Mouse (Mus musculus) midbrain, embryonic 14.5 days (tissue): ENCODE data around the gene Olfr92. TPM values are rescaled to one million over a fixed set of nuclear protein-coding genes. Genes with fewer than 3 reads are reported as not detected.

Experiments
- ATAC-seq: fragments of 200-750 bp; cut with Nextera tagmentation; 2 replicates; pipeline ENCODE4 v1.8.0; 2017; ENCODE audit warnings: moderate number of reproducible peaks, moderate library complexity; ENCODE audit not compliant: low FRiP score, low TSS enrichment
- DNase-seq: peaks from one replicate; pipeline ENCODE4 v3.0.0-alpha.2; 2015
- H3K27ac ChIP-seq: fragments of 300-500 bp; sonication (generic); replicated peaks from 2 replicates; pipeline ENCODE4 v1.5.1; 2014; ENCODE audit warnings: mild to moderate bottlenecking, low read depth, low read length, moderate library complexity
- H3K27me3 ChIP-seq: fragments of 300-500 bp; sonication (generic); 2 replicates; pipeline ENCODE4 v1.6.1; 2014; ENCODE audit warnings: low read length, control low read depth, mixed read lengths; ENCODE audit not compliant: control insufficient read depth, insufficient read depth
- H3K36me3 ChIP-seq: fragments of 300-500 bp; sonication (generic); 2 replicates; pipeline ENCODE4 v1.6.1; 2014; ENCODE audit warnings: low read length, control low read depth; ENCODE audit not compliant: control insufficient read depth, insufficient read depth
- H3K4me1 ChIP-seq: fragments of 300-500 bp; sonication (generic); 2 replicates; pipeline ENCODE4 v1.6.1; 2014; ENCODE audit warnings: mild to moderate bottlenecking, antibody characterized with exemption, low read length, control low read depth; ENCODE audit not compliant: control insufficient read depth, insufficient read depth
- H3K4me2 ChIP-seq: fragments of 300-500 bp; sonication (generic); 2 replicates; pipeline ENCODE4 v1.6.1; 2014; ENCODE audit warnings: mild to moderate bottlenecking, low read length, moderate library complexity
- H3K4me3 ChIP-seq: fragments of 300-500 bp; sonication (generic); replicated peaks from 2 replicates; pipeline ENCODE4 v1.5.1; 2014; ENCODE audit warnings: low read depth, low read length
- H3K9ac ChIP-seq: fragments of 300-500 bp; sonication (generic); replicated peaks from 2 replicates; pipeline ENCODE4 v1.6.1; 2014; ENCODE audit warnings: mild to moderate bottlenecking, low read length, moderate library complexity
- H3K9me3 ChIP-seq: fragments of 300-500 bp; sonication (generic); 2 replicates; pipeline ENCODE4 v1.6.1; 2016; ENCODE audit warnings: low read length, control low read depth, mixed read lengths; ENCODE audit not compliant: control insufficient read depth
- WGBS: fragments of 180-500 bp; shearing (Covaris S2); extraction: QIAGEN DNeasy Blood & Tissue Kit; methylation state at CpG from one replicate; pipeline ENCODE4 v1.1.7; 2014; 5-methylcytosine and 5-hydroxymethylcytosine counted together
- polyA plus RNA-seq: library from polyadenylated mRNA; unstranded; fragments of >200 nt; fragmentation: Nextera tagmentation; extraction: Ambion mirVana; gene quantifications from 2 replicates; pipeline ENCODE4 v1.2.1, GENCODE M21; 2014

Olfr92 gene
- polyA plus RNA-seq, 1 experiment from 2014 or later: not detected

- peak; percentile 64; the same call in 1 of the 2 replicates for ATAC-seq
These were observed 36.6 kb downstream of the Olfr92 start for GRCm38 (mm10) chr17:37083327-37083726.

GRCm38 (mm10) chr17:37081659-37082058 is 38.2 kb downstream of the Olfr92 start:
- H3K4me2 ChIP-seq: no peak overlapping the region
- H3K36me3 ChIP-seq: peaks cover 3% of the 10 kb centered on the region
- peaks cover 17% of the 10 kb centered on the region for H3K4me1 ChIP-seq
- H3K9ac ChIP-seq: no peak overlapping the region
- no peak overlapping the region for H3K4me3 ChIP-seq
- no peaks in the 10 kb centered on the region for H3K9me3 ChIP-seq
- DNase-seq: no peak
- 93% methylated on average over 4 of the region's 4 CpGs for WGBS
- no peak overlapping the region for H3K27ac ChIP-seq
- H3K27me3 ChIP-seq: no peaks in the 10 kb centered on the region
- no peak for ATAC-seq

More at GRCm38 (mm10) chr17:37083327-37083726, 36.6 kb downstream of the Olfr92 start:
- 4% methylated on average over 8 of the region's 8 CpGs for WGBS
- DNase-seq: peak; percentile 84
- Histone ChIP-seq H3K4me1 (peaks cover 17% of the 10 kb centered on the region), H3K4me2 (no peak overlapping the region), H3K36me3 (no peaks in the 10 kb centered on the region), H3K4me3 (no peak overlapping the region), H3K9ac (no peak overlapping the region), H3K9me3 (no peaks in the 10 kb centered on the region), H3K27ac (no peak overlapping the region), H3K27me3 (no peaks in the 10 kb centered on the region)

DNA sequence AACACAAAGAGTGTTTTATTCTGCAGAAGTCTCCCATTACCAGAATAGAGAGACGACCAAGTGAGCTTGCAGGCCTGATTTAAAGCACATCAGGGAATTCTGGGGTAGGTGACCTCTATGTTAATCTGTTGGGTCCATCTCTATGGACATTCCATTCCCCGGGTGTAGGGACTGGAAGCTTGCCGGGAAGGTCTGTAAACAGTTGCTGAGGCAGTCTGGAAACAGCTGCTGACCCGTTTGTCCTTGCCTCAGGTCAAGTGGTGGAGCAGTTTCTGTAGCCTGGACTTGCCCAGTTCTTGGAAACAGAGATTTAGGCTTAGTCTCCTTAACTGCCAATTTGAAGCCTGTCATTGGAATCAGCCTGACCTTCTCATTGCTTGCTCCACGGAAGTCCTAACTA is 39.8 kb downstream of the Olfr92 start:
- H3K27me3 ChIP-seq: no peaks in the 10 kb centered on the region
- ATAC-seq: no peak
- H3K4me3 ChIP-seq: no peak overlapping the region
- 26% methylated on average over 5 of the region's 5 CpGs for WGBS
- no peak overlapping the region for H3K4me2 ChIP-seq
- H3K4me1 ChIP-seq: peaks cover 17% of the 10 kb centered on the region
- no peak for DNase-seq
- no peak overlapping the region for H3K27ac ChIP-seq
- no peak overlapping the region for H3K9ac ChIP-seq
- H3K36me3 ChIP-seq: peaks cover 17% of the 10 kb centered on the region
- H3K9me3 ChIP-seq: no peaks in the 10 kb centered on the region

- peak overlapping the region; percentile 0; the same call in 1 of the 2 replicates for H3K27ac ChIP-seq
- H3K4me2 ChIP-seq: peak overlapping the region; percentile 27; the same call in 1 of the 2 replicates
- DNase-seq: peak; percentile 58
- peak; percentile 56; the same call in 1 of the 2 replicates for ATAC-seq
- H3K4me1 ChIP-seq: peaks cover 17% of the 10 kb centered on the region
- H3K9me3 ChIP-seq: no peaks in the 10 kb centered on the region
- no peak overlapping the region for H3K4me3 ChIP-seq
- no peaks in the 10 kb centered on the region for H3K27me3 ChIP-seq
- no peak overlapping the region for H3K9ac ChIP-seq
- 3% methylated on average over 2 of the region's 2 CpGs for WGBS
- H3K36me3 ChIP-seq: peaks cover 28% of the 10 kb centered on the region
These were observed 40.9 kb downstream of the Olfr92 start for GRCm38 (mm10) chr17:37078990-37079389.

- no peaks in the 10 kb centered on the region for H3K9me3 ChIP-seq
- H3K36me3 ChIP-seq: peaks cover 35% of the 10 kb centered on the region
- no peak overlapping the region for H3K9ac ChIP-seq
- no peaks in the 10 kb centered on the region for H3K27me3 ChIP-seq
- 4% methylated on average over 1 of the region's 1 CpGs for WGBS
- ATAC-seq (no peak), DNase-seq (no peak)
- H3K27ac ChIP-seq: no peak overlapping the region
- no peak overlapping the region for H3K4me3 ChIP-seq
- no peak overlapping the region for H3K4me2 ChIP-seq
- peaks cover 17% of the 10 kb centered on the region for H3K4me1 ChIP-seq
These were observed 41.7 kb downstream of the Olfr92 start for GRCm38 (mm10) chr17:37078193-37078592.

DNA sequence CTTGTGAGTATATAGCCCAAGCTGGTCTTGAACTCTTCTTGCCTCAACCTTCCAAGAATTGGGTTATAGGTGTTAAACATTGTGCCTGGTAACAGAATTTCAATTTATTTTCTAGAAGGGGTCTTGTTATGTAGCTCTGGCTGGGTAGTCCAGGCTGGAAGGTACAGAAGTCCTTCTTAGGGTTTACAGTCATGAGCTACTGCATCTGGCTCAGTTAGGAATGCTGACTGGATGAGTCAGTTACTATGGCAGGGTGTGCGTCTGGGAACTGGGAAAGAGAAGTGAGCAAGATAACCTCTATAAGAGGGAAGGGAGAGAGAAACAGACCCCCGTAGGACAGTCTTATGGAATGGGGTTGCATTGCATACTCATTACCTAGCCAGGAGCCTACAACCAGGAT is 44.1 kb downstream of the Olfr92 start:
- Histone ChIP-seq H3K4me1 (peaks cover 17% of the 10 kb centered on the region), H3K36me3 (peaks cover 59% of the 10 kb centered on the region)

GRCm38 (mm10) chr17:37075181-37075580 is 44.7 kb downstream of the Olfr92 start:
- 93% methylated on average over 6 of the region's 6 CpGs for WGBS
- H3K4me3 ChIP-seq: no peak overlapping the region
- H3K4me1 ChIP-seq: peaks cover 17% of the 10 kb centered on the region
- H3K9ac ChIP-seq: no peak overlapping the region
- peaks cover 65% of the 10 kb centered on the region for H3K36me3 ChIP-seq
- H3K27ac ChIP-seq: no peak overlapping the region
- no peak overlapping the region for H3K4me2 ChIP-seq
- H3K27me3 ChIP-seq: no peaks in the 10 kb centered on the region
- DNase-seq (no peak), ATAC-seq (no peak)
- no peaks in the 10 kb centered on the region for H3K9me3 ChIP-seq

More for the DNA sequence above, 44.1 kb downstream of the Olfr92 start:
- Histone ChIP-seq H3K27me3 (no peaks in the 10 kb centered on the region), H3K9me3 (no peaks in the 10 kb centered on the region), H3K4me2 (no peak overlapping the region), H3K9ac (no peak overlapping the region), H3K27ac (no peak overlapping the region), H3K4me3 (no peak overlapping the region)
- DNase-seq: no peak
- no peak for ATAC-seq
- 90% methylated on average over 2 of the region's 2 CpGs for WGBS

- H3K4me3 ChIP-seq: no peak overlapping the region
- H3K27ac ChIP-seq: peak overlapping the region; percentile 55; the same call in 1 of the 2 replicates
- ATAC-seq (peak; percentile 51; the same call in 1 of the 2 replicates), DNase-seq (no peak)
- H3K4me2 ChIP-seq: no peak overlapping the region
- H3K4me1 ChIP-seq: no peaks in the 10 kb centered on the region
- peaks cover 89% of the 10 kb centered on the region for H3K36me3 ChIP-seq
- H3K9me3 ChIP-seq: no peaks in the 10 kb centered on the region
- 20% methylated on average over 11 of the region's 11 CpGs for WGBS
- no peak overlapping the region for H3K9ac ChIP-seq
- H3K27me3 ChIP-seq: no peaks in the 10 kb centered on the region
These were observed 47.1 kb downstream of the Olfr92 start for GRCm38 (mm10) chr17:37072730-37073276.

- Histone ChIP-seq H3K9me3 (no peaks in the 10 kb centered on the region), H3K9ac (no peak overlapping the region), H3K4me3 (no peak overlapping the region), H3K4me2 (no peak overlapping the region), H3K27ac (no peak overlapping the region), H3K27me3 (no peaks in the 10 kb centered on the region), H3K4me1 (no peaks in the 10 kb centered on the region), H3K36me3 (peaks cover 95% of the 10 kb centered on the region)
- no peak for DNase-seq
- WGBS: 51% methylated on average over 12 of the region's 12 CpGs
- peak; percentile 41; the same call in 1 of the 2 replicates for ATAC-seq
These were observed 47.7 kb downstream of the Olfr92 start for GRCm38 (mm10) chr17:37072080-37072729.
